Mouse (Mus musculus): ENCODE results near the gene Dedd2. TPM values are rescaled to one million over a fixed set of nuclear protein-coding genes. Genes with fewer than 3 reads are reported as not detected.
"Not testable (repeated sequence)": the region's sequence is repeated elsewhere in the genome, so short reads cannot be mapped to it uniquely, and the experiment has no call there.

Gene Dedd2
- polyA plus RNA-seq, 1 experiment from 2014 or later = 9.0 TPM

- 85% methylated on average over 5 of the region's 5 CpGs for WGBS
- not testable (repeated sequence) for ATAC-seq (replicated peaks; ENCODE audit: low FRiP score, low TSS enrichment, low read depth); H3K9ac ChIP-seq (ENCODE audit: low read length); H3K4me3 ChIP-seq (ENCODE audit: low read depth, low read length); H3K4me2 ChIP-seq (ENCODE audit: low read length); H3K27ac ChIP-seq (ENCODE audit: low read depth); H3K9me3 ChIP-seq (ENCODE audit: control insufficient read depth, low read length); H3K36me3 ChIP-seq (ENCODE audit: control insufficient read depth, insufficient read depth, low read length); H3K27me3 ChIP-seq (replicated peaks; ENCODE audit: control insufficient read depth, insufficient read depth, low read length); DNase-seq (ENCODE audit: low spot score)
- peaks cover 19% of the 10 kb centered on the region for H3K4me1 ChIP-seq (replicated peaks; ENCODE audit: control insufficient read depth, insufficient read depth, low read length)
Observed at GRCm38 (mm10) chr7:25265743-25266142, 45.3 kb upstream of the Dedd2 start.

GRCm38 (mm10) chr7:25263968-25264870, 43.8 kb upstream of the Dedd2 start:
- H3K4me2 ChIP-seq (ENCODE audit: low read length) = no peak overlapping the region
- peaks cover 11% of the 10 kb centered on the region for H3K4me1 ChIP-seq (replicated peaks; ENCODE audit: control insufficient read depth, insufficient read depth, low read length)
- no peak overlapping the region for H3K27ac ChIP-seq (ENCODE audit: low read depth)
- 24% methylated on average over 17 of the region's 17 CpGs for whole genome bisulfite sequencing
- no peak overlapping the region for H3K4me3 ChIP-seq (ENCODE audit: low read depth, low read length)
- ATAC-seq (replicated peaks; ENCODE audit: low FRiP score, low TSS enrichment, low read depth) (no peak), DNase-seq (ENCODE audit: low spot score) (no peak)
- H3K27me3 ChIP-seq (replicated peaks; ENCODE audit: control insufficient read depth, insufficient read depth, low read length) = no peaks in the 10 kb centered on the region
- no peaks in the 10 kb centered on the region for H3K36me3 ChIP-seq (ENCODE audit: control insufficient read depth, insufficient read depth, low read length)
- H3K9ac ChIP-seq (ENCODE audit: low read length) = no peak overlapping the region
- H3K9me3 ChIP-seq (ENCODE audit: control insufficient read depth, low read length) = no peaks in the 10 kb centered on the region

GRCm38 (mm10) chr7:25261896-25262295, 41.5 kb upstream of the Dedd2 start:
- H3K9me3 ChIP-seq (ENCODE audit: control insufficient read depth, low read length) = no peaks in the 10 kb centered on the region
- no peak for DNase-seq (ENCODE audit: low spot score)
- H3K36me3 ChIP-seq (ENCODE audit: control insufficient read depth, insufficient read depth, low read length) = no peaks in the 10 kb centered on the region
- H3K4me3 ChIP-seq (ENCODE audit: low read depth, low read length) = no peak overlapping the region
- no peak for ATAC-seq (replicated peaks; ENCODE audit: low FRiP score, low TSS enrichment, low read depth)
- no peak overlapping the region for H3K4me2 ChIP-seq (ENCODE audit: low read length)
- H3K4me1 ChIP-seq (replicated peaks; ENCODE audit: control insufficient read depth, insufficient read depth, low read length) = peaks cover 4% of the 10 kb centered on the region
- H3K27me3 ChIP-seq (replicated peaks; ENCODE audit: control insufficient read depth, insufficient read depth, low read length) = no peaks in the 10 kb centered on the region
- WGBS = 71% methylated on average over 1 of the region's 1 CpGs
- H3K9ac ChIP-seq (ENCODE audit: low read length) = no peak overlapping the region
- no peak overlapping the region for H3K27ac ChIP-seq (ENCODE audit: low read depth)

DNA sequence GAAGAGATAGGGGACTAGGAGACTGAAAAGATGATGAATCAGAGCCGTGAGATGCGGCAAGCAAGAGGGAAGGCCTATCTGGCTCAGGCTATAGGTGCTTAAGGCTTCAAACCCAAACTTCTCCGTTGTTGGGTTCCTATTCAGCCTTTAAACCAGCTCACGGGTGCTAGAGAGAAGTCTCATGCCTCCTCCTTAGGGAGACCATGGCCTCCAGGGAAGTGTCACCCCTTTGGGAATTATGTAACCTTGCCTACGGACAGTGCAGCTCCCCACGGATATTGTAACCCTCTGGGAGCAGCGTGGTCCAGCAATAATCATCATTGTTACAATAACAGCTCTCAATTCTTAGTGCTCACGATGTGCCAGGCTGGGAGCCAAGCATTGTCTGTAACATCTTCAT, 31.4 kb upstream of the Dedd2 start:
- DNase-seq (ENCODE audit: low spot score) (no peak), ATAC-seq (replicated peaks; ENCODE audit: low FRiP score, low TSS enrichment, low read depth) (no peak)
- Histone ChIP-seq H3K4me1 (replicated peaks; ENCODE audit: control insufficient read depth, insufficient read depth, low read length) (peaks cover 25% of the 10 kb centered on the region), H3K27me3 (replicated peaks; ENCODE audit: control insufficient read depth, insufficient read depth, low read length) (no peaks in the 10 kb centered on the region), H3K9me3 (ENCODE audit: control insufficient read depth, low read length) (no peaks in the 10 kb centered on the region), H3K9ac (ENCODE audit: low read length) (peak overlapping the region; percentile 97), H3K4me3 (ENCODE audit: low read depth, low read length) (peak overlapping the region; percentile 97), H3K4me2 (ENCODE audit: low read length) (peak overlapping the region; percentile 98), H3K36me3 (ENCODE audit: control insufficient read depth, insufficient read depth, low read length) (no peaks in the 10 kb centered on the region), H3K27ac (ENCODE audit: low read depth) (peak overlapping the region; percentile 97)
- 14% methylated on average over 8 of the region's 8 CpGs for WGBS

- Histone ChIP-seq H3K36me3 (ENCODE audit: control insufficient read depth, insufficient read depth, low read length) (0 out of 2 replicates have a peak, but pooled peaks cover 1% of the 10 kb centered on the region), H3K4me2 (ENCODE audit: low read length) (peak overlapping the region; percentile 98), H3K9ac (ENCODE audit: low read length) (peak overlapping the region; percentile 97), H3K4me3 (ENCODE audit: low read depth, low read length) (peak overlapping the region; percentile 97), H3K4me1 (replicated peaks; ENCODE audit: control insufficient read depth, insufficient read depth, low read length) (peaks cover 31% of the 10 kb centered on the region), H3K27ac (ENCODE audit: low read depth) (peak overlapping the region; percentile 97), H3K27me3 (replicated peaks; ENCODE audit: control insufficient read depth, insufficient read depth, low read length) (no peaks in the 10 kb centered on the region), H3K9me3 (ENCODE audit: control insufficient read depth, low read length) (no peaks in the 10 kb centered on the region)
- DNase-seq (ENCODE audit: low spot score) (peak; percentile 72), ATAC-seq (replicated peaks; ENCODE audit: low FRiP score, low TSS enrichment, low read depth) (peak; percentile 34)
- WGBS = 5% methylated on average over 22 of the region's 22 CpGs
Observed at GRCm38 (mm10) chr7:25251071-25251791, 30.8 kb upstream of the Dedd2 start.

- Histone ChIP-seq H3K9me3 (ENCODE audit: control insufficient read depth, low read length) (no peaks in the 10 kb centered on the region), H3K27ac (ENCODE audit: low read depth) (peak within 1 kb of the TSS; percentile 97), H3K27me3 (replicated peaks; ENCODE audit: control insufficient read depth, insufficient read depth, low read length) (no peaks in the 10 kb centered on the region), H3K9ac (ENCODE audit: low read length) (peak within 1 kb of the TSS; percentile 97), H3K4me1 (replicated peaks; ENCODE audit: control insufficient read depth, insufficient read depth, low read length) (peaks cover 36% of the 10 kb centered on the region), H3K36me3 (ENCODE audit: control insufficient read depth, insufficient read depth, low read length) (peaks cover 10% of the 10 kb centered on the region), H3K4me3 (ENCODE audit: low read depth, low read length) (peak within 1 kb of the TSS; percentile 97), H3K4me2 (ENCODE audit: low read length) (peak within 1 kb of the TSS; percentile 98)
- DNase-seq (ENCODE audit: low spot score) = peak; percentile 99
- under 1% methylated on average over 54 of the region's 81 CpGs for WGBS
- ATAC-seq (replicated peaks; ENCODE audit: low FRiP score, low TSS enrichment, low read depth) = peak; percentile 72
Observed at GRCm38 (mm10) chr7:25250141-25250972, 29.9 kb upstream of the Dedd2 start, which contains the start of gene Erf. TSS of gene Erf (minus strand) at chr7:25250761.

DNA sequence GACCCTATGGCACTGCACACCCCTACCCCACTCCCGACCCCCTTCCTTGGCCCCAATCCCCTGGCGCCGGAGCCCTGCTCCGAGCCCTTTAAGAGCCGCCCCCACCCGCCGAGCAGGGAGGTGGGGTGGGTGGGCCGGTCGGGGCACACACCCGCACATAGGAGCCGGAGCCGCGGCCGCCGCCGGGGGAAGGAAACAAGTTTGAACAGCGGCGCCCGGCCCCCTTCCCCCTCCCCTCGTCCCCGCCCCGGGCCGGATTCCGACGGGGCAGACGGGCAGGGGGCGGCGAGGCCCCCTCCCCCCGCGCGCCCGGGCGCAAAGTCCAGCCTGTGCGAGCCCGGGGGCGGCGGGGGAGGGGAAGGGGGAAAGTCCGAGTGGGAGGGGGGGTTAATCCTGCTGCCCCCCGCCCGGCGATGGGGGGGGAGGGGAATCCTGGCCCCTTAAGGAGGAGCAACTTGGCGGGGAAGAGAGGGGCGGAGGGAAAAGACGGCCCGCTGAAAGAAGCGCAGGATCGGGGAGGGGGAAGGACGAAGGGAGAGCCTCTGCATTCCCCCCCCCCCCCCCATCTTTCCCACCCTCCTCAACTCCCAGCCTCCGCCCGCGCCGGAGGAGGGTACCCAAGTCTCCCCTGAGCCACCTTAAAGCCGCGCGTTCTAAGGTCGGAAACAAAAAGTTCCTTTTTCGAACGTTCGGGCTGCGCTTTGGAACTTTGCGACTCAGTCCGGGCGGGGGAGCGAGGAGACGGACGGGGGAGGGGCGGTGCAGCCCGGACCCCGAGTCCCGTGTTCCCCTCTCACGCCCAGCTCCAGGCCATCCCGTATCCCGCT, 29.1 kb upstream of the Dedd2 start:
- Histone ChIP-seq H3K9me3 (ENCODE audit: control insufficient read depth, low read length) (no peaks in the 10 kb centered on the region), H3K27me3 (replicated peaks; ENCODE audit: control insufficient read depth, insufficient read depth, low read length) (no peaks in the 10 kb centered on the region), H3K4me1 (replicated peaks; ENCODE audit: control insufficient read depth, insufficient read depth, low read length) (peaks cover 36% of the 10 kb centered on the region), H3K4me3 (ENCODE audit: low read depth, low read length) (peak overlapping the region; percentile 97), H3K36me3 (ENCODE audit: control insufficient read depth, insufficient read depth, low read length) (peaks cover 18% of the 10 kb centered on the region), H3K27ac (ENCODE audit: low read depth) (peak overlapping the region; percentile 97), H3K4me2 (ENCODE audit: low read length) (peak overlapping the region; percentile 98), H3K9ac (ENCODE audit: low read length) (peak overlapping the region; percentile 97)
- DNase-seq (ENCODE audit: low spot score) = peak; percentile 90
- ATAC-seq (replicated peaks; ENCODE audit: low FRiP score, low TSS enrichment, low read depth) = peak; percentile 56
- WGBS = under 1% methylated on average over 48 of the region's 73 CpGs
